Mouse (Mus musculus): Measurements from ENCODE around the gene 9130023H24Rik. TPM values are rescaled to one million over a fixed set of nuclear protein-coding genes. Genes with fewer than 3 reads are reported as not detected.

9130023H24Rik gene
- total RNA-seq, 2 experiments from 2014 or later = 4.3 to 4.4 TPM

- peak; percentile 87 for ATAC-seq (ENCODE audit: poor library complexity, severe bottlenecking)
Observed at GRCm38 (mm10) chr7:128247443-128247842, 9.6 kb upstream of the 9130023H24Rik start.

- no peak for ATAC-seq (ENCODE audit: poor library complexity, severe bottlenecking)
Observed at GRCm38 (mm10) chr7:128246496-128247391, 8.9 kb upstream of the 9130023H24Rik start, which contains the start of gene Tgfb1i1. Gene Tgfb1i1 (plus strand): TSS chr7:128246812.

- no peak for ATAC-seq (ENCODE audit: poor library complexity, severe bottlenecking)
Observed at GRCm38 (mm10) chr7:128245547-128245946, 7.7 kb upstream of the 9130023H24Rik start.

GRCm38 (mm10) chr7:128244410-128245025 lies 6.7 kb upstream of the 9130023H24Rik start:
- no peak for ATAC-seq (ENCODE audit: poor library complexity, severe bottlenecking)

- no peak for ATAC-seq (ENCODE audit: poor library complexity, severe bottlenecking)
Observed at GRCm38 (mm10) chr7:128243921-128244320, 6.1 kb upstream of the 9130023H24Rik start.

GRCm38 (mm10) chr7:128242331-128242730 lies 4.5 kb upstream of the 9130023H24Rik start:
- ATAC-seq (ENCODE audit: poor library complexity, severe bottlenecking) = no peak

- no peak for ATAC-seq (ENCODE audit: poor library complexity, severe bottlenecking)
Observed at GRCm38 (mm10) chr7:128240131-128240784, 2.4 kb upstream of the 9130023H24Rik start.

GRCm38 (mm10) chr7:128238991-128239390 lies 1.2 kb upstream of the 9130023H24Rik start:
- ATAC-seq (ENCODE audit: poor library complexity, severe bottlenecking) = no peak

GRCm38 (mm10) chr7:128237593-128237926 lies 271 bp downstream of the 9130023H24Rik start:
- no peak for ATAC-seq (ENCODE audit: poor library complexity, severe bottlenecking)

- peak; percentile 36 for ATAC-seq (ENCODE audit: poor library complexity, severe bottlenecking)
Observed at GRCm38 (mm10) chr7:128236856-128237592, 807 bp downstream of the 9130023H24Rik start, which contains the start of gene Armc5. Gene Armc5 (plus strand): TSS chr7:128237342.

GRCm38 (mm10) chr7:128236426-128236825 lies 1.4 kb downstream of the 9130023H24Rik start:
- ATAC-seq (ENCODE audit: poor library complexity, severe bottlenecking) = no peak

GRCm38 (mm10) chr7:128235481-128235880 lies 2.4 kb downstream of the 9130023H24Rik start:
- ATAC-seq (ENCODE audit: poor library complexity, severe bottlenecking) = no peak

- ATAC-seq (ENCODE audit: poor library complexity, severe bottlenecking) = no peak
Observed at GRCm38 (mm10) chr7:128234796-128235195, 3.0 kb downstream of the 9130023H24Rik start.

GRCm38 (mm10) chr7:128231741-128232140 lies 6.1 kb downstream of the 9130023H24Rik start:
- ATAC-seq (ENCODE audit: poor library complexity, severe bottlenecking) = no peak

- no peak for ATAC-seq (ENCODE audit: poor library complexity, severe bottlenecking)
Observed at GRCm38 (mm10) chr7:128220936-128221335, 16.9 kb downstream of the 9130023H24Rik start.

- ATAC-seq (ENCODE audit: poor library complexity, severe bottlenecking) = no peak
Observed at GRCm38 (mm10) chr7:128219952-128220351, 17.9 kb downstream of the 9130023H24Rik start.

- no peak for ATAC-seq (ENCODE audit: poor library complexity, severe bottlenecking)
Observed at GRCm38 (mm10) chr7:128209826-128210225, 28.0 kb downstream of the 9130023H24Rik start.

GRCm38 (mm10) chr7:128208187-128208586 lies 29.6 kb downstream of the 9130023H24Rik start:
- ATAC-seq (ENCODE audit: poor library complexity, severe bottlenecking) = peak; percentile 88

- ATAC-seq (ENCODE audit: poor library complexity, severe bottlenecking) = no peak
Observed at GRCm38 (mm10) chr7:128206152-128206551, 31.7 kb downstream of the 9130023H24Rik start, which contains the start of gene Cox6a2. Gene Cox6a2 (minus strand): TSS chr7:128206387.

GRCm38 (mm10) chr7:128205695-128206094 lies 32.1 kb downstream of the 9130023H24Rik start:
- no peak for ATAC-seq (ENCODE audit: poor library complexity, severe bottlenecking)

- no peak for ATAC-seq (ENCODE audit: poor library complexity, severe bottlenecking)
Observed at GRCm38 (mm10) chr7:128204179-128204578, 33.7 kb downstream of the 9130023H24Rik start.

All from megakaryocyte, adult 5-6 weeks (primary cell).